Mouse (Mus musculus) limb, embryonic 10.5 days (tissue): ENCODE results near the gene Fbxl13. TPM values are rescaled to one million over a fixed set of nuclear protein-coding genes. Genes with fewer than 3 reads are reported as not detected.
A peak's percentile ranks its signal among the peaks of the same experiment; 100 is the strongest.

Source experiments
- DNase-seq: peaks from one replicate; pipeline ENCODE4 v3.0.0-alpha.2; 2017; ENCODE audit warnings: low spot score
- H3K27ac ChIP-seq: fragments of 300-500 bp; sonication (generic); 2 replicates; pipeline ENCODE4 v1.5.1; 2016; ENCODE audit warnings: mild to moderate bottlenecking
- H3K27me3 ChIP-seq: fragments of 300-500 bp; sonication (generic); 2 replicates; pipeline ENCODE4 v1.6.1; 2016; ENCODE audit warnings: low read depth, mild to moderate bottlenecking; ENCODE audit not compliant: poor library complexity, severe bottlenecking
- H3K36me3 ChIP-seq: fragments of 300-500 bp; sonication (generic); 2 replicates; pipeline ENCODE4 v1.6.1; 2016; ENCODE audit warnings: mild to moderate bottlenecking, moderate library complexity
- H3K4me1 ChIP-seq: fragments of 300-500 bp; sonication (generic); 2 replicates; pipeline ENCODE4 v1.6.1; 2016
- H3K4me3 ChIP-seq: fragments of 300-500 bp; sonication (generic); 2 replicates; pipeline ENCODE4 v1.5.1; 2016; ENCODE audit warnings: mild to moderate bottlenecking, moderate library complexity
- H3K9me3 ChIP-seq: fragments of 300-500 bp; sonication (generic); replicated peaks from 2 replicates; pipeline ENCODE4 v1.6.1; 2016; ENCODE audit warnings: mild to moderate bottlenecking
- WGBS: fragments of 180-500 bp; shearing (Covaris S2); methylation state at CpG from one replicate; pipeline ENCODE4 v1.1.7; 2016; 5-methylcytosine and 5-hydroxymethylcytosine counted together
- polyA plus RNA-seq: library from polyadenylated mRNA; unstranded; fragments of >200 nt; fragmentation: Nextera tagmentation; extraction: Ambion mirVana; gene quantifications from 2 replicates; pipeline ENCODE4 v1.2.1, GENCODE M21; 2016

Gene Fbxl13
- polyA plus RNA-seq, 1 experiment from 2014 or later = 0.15 TPM

- DNase-seq = no peak
- Histone ChIP-seq H3K9me3 (no peaks in the 10 kb centered on the region), H3K27me3 (no peaks in the 10 kb centered on the region), H3K36me3 (no peaks in the 10 kb centered on the region), H3K4me1 (no peaks in the 10 kb centered on the region), H3K27ac (no peak overlapping the region), H3K4me3 (no peak overlapping the region)
- 83% methylated on average over 3 of the region's 3 CpGs for WGBS
These were observed 126.3 kb downstream of the Fbxl13 start for GRCm38 (mm10) chr5:21519166-21519565.

GRCm38 (mm10) chr5:21518207-21518606 is 127.2 kb downstream of the Fbxl13 start:
- H3K27me3 ChIP-seq = no peaks in the 10 kb centered on the region
- no peaks in the 10 kb centered on the region for H3K9me3 ChIP-seq
- H3K4me3 ChIP-seq = no peak overlapping the region
- no peak overlapping the region for H3K27ac ChIP-seq
- H3K4me1 ChIP-seq = peaks cover 3% of the 10 kb centered on the region; the same call in 1 of the 2 replicates
- no peaks in the 10 kb centered on the region for H3K36me3 ChIP-seq
- 85% methylated on average over 4 of the region's 4 CpGs for WGBS
- DNase-seq = no peak

- H3K9me3 ChIP-seq = no peaks in the 10 kb centered on the region
- H3K36me3 ChIP-seq = no peaks in the 10 kb centered on the region
- 98% methylated on average over 2 of the region's 2 CpGs for WGBS
- no peak overlapping the region for H3K4me3 ChIP-seq
- no peak overlapping the region for H3K27ac ChIP-seq
- H3K4me1 ChIP-seq = peaks cover 3% of the 10 kb centered on the region; the same call in 1 of the 2 replicates
- DNase-seq = no peak
- H3K27me3 ChIP-seq = no peaks in the 10 kb centered on the region
These were observed 127.9 kb downstream of the Fbxl13 start for GRCm38 (mm10) chr5:21517562-21517961.

- Histone ChIP-seq H3K4me1 (peaks cover 3% of the 10 kb centered on the region; the same call in 1 of the 2 replicates), H3K9me3 (no peaks in the 10 kb centered on the region), H3K27me3 (no peaks in the 10 kb centered on the region), H3K4me3 (no peak overlapping the region), H3K27ac (no peak overlapping the region), H3K36me3 (no peaks in the 10 kb centered on the region)
- WGBS = 83% methylated on average over 10 of the region's 10 CpGs
- no peak for DNase-seq
These were observed 132.1 kb downstream of the Fbxl13 start for GRCm38 (mm10) chr5:21513363-21513762.

GRCm38 (mm10) chr5:21509801-21510200 is 135.6 kb downstream of the Fbxl13 start:
- WGBS = 83% methylated on average over 4 of the region's 4 CpGs

GRCm38 (mm10) chr5:21506887-21507286 is 138.5 kb downstream of the Fbxl13 start:
- Histone ChIP-seq H3K27ac (no peak overlapping the region), H3K4me3 (no peak overlapping the region), H3K36me3 (no peaks in the 10 kb centered on the region), H3K9me3 (no peaks in the 10 kb centered on the region), H3K4me1 (peaks cover 4% of the 10 kb centered on the region; the same call in 1 of the 2 replicates), H3K27me3 (no peaks in the 10 kb centered on the region)
- DNase-seq = no peak
- 28% methylated on average over 1 of the region's 1 CpGs for WGBS

More at GRCm38 (mm10) chr5:21509801-21510200, 135.6 kb downstream of the Fbxl13 start:
- no peak overlapping the region for H3K4me3 ChIP-seq
- no peaks in the 10 kb centered on the region for H3K36me3 ChIP-seq
- no peaks in the 10 kb centered on the region for H3K9me3 ChIP-seq
- no peaks in the 10 kb centered on the region for H3K27me3 ChIP-seq
- no peak for DNase-seq
- H3K27ac ChIP-seq = no peak overlapping the region
- H3K4me1 ChIP-seq = peaks cover 7% of the 10 kb centered on the region

GRCm38 (mm10) chr5:21505159-21505558 is 140.3 kb downstream of the Fbxl13 start:
- Histone ChIP-seq H3K4me1 (peaks cover 13% of the 10 kb centered on the region), H3K9me3 (no peaks in the 10 kb centered on the region), H3K4me3 (no peak overlapping the region), H3K27ac (no peak overlapping the region), H3K36me3 (no peaks in the 10 kb centered on the region), H3K27me3 (no peaks in the 10 kb centered on the region)
- DNase-seq = no peak
- WGBS = 85% methylated on average over 8 of the region's 8 CpGs

- Histone ChIP-seq H3K9me3 (no peaks in the 10 kb centered on the region), H3K4me3 (no peak overlapping the region), H3K36me3 (no peaks in the 10 kb centered on the region), H3K27ac (no peak overlapping the region), H3K4me1 (peaks cover 13% of the 10 kb centered on the region), H3K27me3 (no peaks in the 10 kb centered on the region)
- WGBS = 72% methylated on average over 13 of the region's 13 CpGs
- no peak for DNase-seq
These were observed 142.4 kb downstream of the Fbxl13 start for GRCm38 (mm10) chr5:21502936-21503610.

GRCm38 (mm10) chr5:21500941-21501340 is 144.5 kb downstream of the Fbxl13 start:
- WGBS = 90% methylated on average over 2 of the region's 2 CpGs
- Histone ChIP-seq H3K27me3 (no peaks in the 10 kb centered on the region), H3K4me3 (no peak overlapping the region), H3K9me3 (no peaks in the 10 kb centered on the region), H3K27ac (no peak overlapping the region), H3K4me1 (peaks cover 20% of the 10 kb centered on the region), H3K36me3 (no peaks in the 10 kb centered on the region)
- DNase-seq = no peak

- H3K36me3 ChIP-seq = no peaks in the 10 kb centered on the region
- no peaks in the 10 kb centered on the region for H3K27me3 ChIP-seq
- H3K4me1 ChIP-seq = peaks cover 22% of the 10 kb centered on the region
- no peak for DNase-seq
- 0 out of 2 replicates have a peak overlapping the region, but pooled peaks have one; percentile 26 for H3K27ac ChIP-seq
- H3K9me3 ChIP-seq = no peaks in the 10 kb centered on the region
- 92% methylated on average over 10 of the region's 10 CpGs for WGBS
- H3K4me3 ChIP-seq = no peak overlapping the region
These were observed 145.3 kb downstream of the Fbxl13 start for GRCm38 (mm10) chr5:21500133-21500532.

- Histone ChIP-seq H3K4me1 (peaks cover 25% of the 10 kb centered on the region), H3K27ac (no peak overlapping the region), H3K36me3 (no peaks in the 10 kb centered on the region), H3K4me3 (no peak overlapping the region), H3K9me3 (no peaks in the 10 kb centered on the region), H3K27me3 (no peaks in the 10 kb centered on the region)
- DNase-seq = no peak
- WGBS = 84% methylated on average over 11 of the region's 11 CpGs
These were observed 146.5 kb downstream of the Fbxl13 start for GRCm38 (mm10) chr5:21498925-21499324.

- WGBS = 87% methylated on average over 2 of the region's 2 CpGs
These were observed 146.9 kb downstream of the Fbxl13 start for GRCm38 (mm10) chr5:21498490-21498889.

GRCm38 (mm10) chr5:21496881-21497280 is 148.6 kb downstream of the Fbxl13 start:
- peak overlapping the region; percentile 62; the same call in 1 of the 2 replicates for H3K27ac ChIP-seq
- peaks cover 25% of the 10 kb centered on the region for H3K4me1 ChIP-seq
- DNase-seq = no peak
- no peaks in the 10 kb centered on the region for H3K9me3 ChIP-seq
- H3K36me3 ChIP-seq = no peaks in the 10 kb centered on the region
- no peak overlapping the region for H3K4me3 ChIP-seq
- H3K27me3 ChIP-seq = no peaks in the 10 kb centered on the region
- 56% methylated on average over 3 of the region's 3 CpGs for WGBS

More at GRCm38 (mm10) chr5:21498490-21498889, 146.9 kb downstream of the Fbxl13 start:
- Histone ChIP-seq H3K4me3 (no peak overlapping the region), H3K27me3 (no peaks in the 10 kb centered on the region), H3K36me3 (no peaks in the 10 kb centered on the region), H3K9me3 (no peaks in the 10 kb centered on the region), H3K27ac (no peak overlapping the region), H3K4me1 (peaks cover 25% of the 10 kb centered on the region)
- DNase-seq = no peak
